Mouse (Mus musculus) kidney, adult 2 months (tissue): Measurements from ENCODE around the gene Spert.

Experiments
- CTCF ChIP-seq: fragments of 200-500 bp; conservative IDR thresholded peaks from 2 replicates; pipeline ENCODE4 v1.5.1; 2011; ENCODE audit warnings: low read depth, mild to moderate bottlenecking, control low read depth, low read length, moderate library complexity, mixed read lengths; ENCODE audit not compliant: insufficient read depth, insufficient read length
- POLR2A ChIP-seq: fragments of 200-500 bp; IDR thresholded peaks from one replicate; pipeline ENCODE4 v1.6.1; 2011; ENCODE audit warnings: low read depth, low read length, control low read depth

GRCm38 (mm10) chr14:75642080-75642479 is 49.2 kb upstream of the Spert start, which contains the start of gene Erich6b:
- TF ChIP-seq POLR2A (no peak), CTCF (no peak)
